Mouse (Mus musculus) skeletal muscle tissue, adult 2 months (tissue): ENCODE results near the gene Pwp2.
A peak's percentile ranks its signal among the peaks of the same experiment; 100 is the strongest.

Experiments
- DNase-seq: peaks from one replicate; pipeline ENCODE4 v3.0.0-alpha.2; 2012; ENCODE audit warnings: low read depth, low spot score

The Pwp2 gene

DNA sequence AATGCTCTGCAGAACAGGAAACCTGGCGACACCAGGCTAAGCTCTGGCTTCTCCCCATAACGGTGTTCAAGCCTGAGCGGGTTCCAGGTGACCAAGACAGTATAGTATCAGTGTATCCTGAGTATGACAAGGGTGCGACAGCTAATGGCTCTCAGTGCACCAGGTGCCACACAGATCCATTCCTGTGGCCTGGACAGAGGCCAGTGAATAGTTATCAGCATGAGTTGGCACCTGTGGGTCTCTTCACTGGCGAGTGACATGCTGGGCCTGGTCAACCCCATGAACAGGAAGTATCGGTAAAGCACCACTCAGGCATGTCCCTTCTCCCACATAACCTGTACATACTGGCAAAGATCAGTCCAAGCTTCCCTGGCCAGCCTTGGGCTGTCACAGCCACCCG, 13.9 kb downstream of the Pwp2 start:
- no peak for DNase-seq

DNA sequence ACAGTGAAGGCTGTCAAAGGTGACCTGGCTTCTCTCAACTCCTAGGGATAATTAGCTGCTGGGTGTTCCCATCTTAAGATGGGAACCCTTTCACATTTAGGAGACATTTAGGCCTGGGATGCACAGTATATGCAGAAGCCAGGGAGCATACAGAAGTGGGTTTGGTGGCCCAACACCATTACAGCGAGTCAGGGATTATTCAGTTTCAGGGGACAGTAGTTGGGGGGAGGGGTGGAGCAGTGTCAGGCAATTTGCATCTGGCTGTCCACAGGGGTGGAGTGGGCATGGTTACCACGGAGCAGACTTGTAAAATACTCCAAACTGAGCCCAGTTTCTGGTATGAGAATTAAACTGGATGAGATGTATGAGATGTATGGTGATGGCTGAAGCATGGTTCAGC, 14.5 kb downstream of the Pwp2 start:
- DNase-seq = no peak

DNA sequence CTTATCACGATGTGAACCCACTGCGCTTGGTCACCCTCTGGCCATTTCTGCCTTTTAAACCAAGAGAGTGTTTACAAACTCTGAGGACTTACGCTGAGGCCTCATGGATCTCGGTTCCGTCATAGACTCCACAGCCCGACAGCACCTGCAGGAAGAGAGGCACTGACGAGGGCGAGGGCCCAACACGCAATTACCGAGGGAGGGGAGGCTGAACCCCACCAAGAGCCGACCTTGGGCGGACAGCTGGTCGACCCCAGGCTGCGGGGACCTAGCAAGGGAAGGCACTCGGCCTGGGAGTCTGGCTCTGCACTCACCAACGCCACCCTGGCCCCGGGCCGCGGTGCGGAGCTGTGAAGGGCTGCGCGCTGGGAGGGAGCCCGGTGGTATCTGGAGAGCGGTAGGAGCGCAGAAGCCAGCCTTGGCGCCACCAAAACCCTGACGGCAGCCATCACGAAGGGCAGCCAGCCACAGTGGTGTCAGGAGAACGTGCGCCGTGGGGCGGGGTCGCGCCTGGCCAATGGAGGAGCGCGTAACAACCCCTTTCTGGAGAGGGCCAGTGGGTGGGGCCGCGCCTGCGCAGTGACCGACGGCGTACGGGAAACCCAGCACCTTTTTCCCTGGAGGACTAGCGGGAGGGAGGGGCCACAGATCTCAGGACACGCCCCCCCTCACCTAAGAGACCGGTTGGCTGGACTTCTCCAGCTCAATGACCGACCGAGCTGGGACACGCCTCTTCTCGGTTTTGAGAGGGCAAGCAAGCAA, 15.5 kb downstream of the Pwp2 start, which contains the start of gene D10Jhu81e:
Gene D10Jhu81e (minus strand): TSS at position 502 of the 762 bp plus-strand sequence.
- DNase-seq = peak; percentile 98

DNA sequence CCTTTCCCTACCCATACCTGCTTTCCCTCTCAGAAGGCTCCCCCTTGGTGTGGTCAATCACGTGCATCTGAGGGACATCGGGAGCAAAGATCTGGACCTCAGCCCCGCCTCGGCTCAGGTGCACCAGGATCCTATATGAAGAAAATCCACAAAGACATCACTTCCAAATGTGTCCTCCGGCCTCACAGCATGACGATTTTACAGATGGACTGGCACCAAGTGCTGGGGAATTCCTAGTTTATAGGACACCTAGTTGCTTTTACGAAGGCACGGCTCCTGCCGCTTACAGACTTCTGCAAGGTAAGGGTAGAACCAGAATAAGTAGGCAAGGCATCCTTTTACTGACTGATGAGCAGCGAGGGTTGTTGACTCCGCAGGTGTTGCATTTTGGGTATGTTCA, 16.2 kb downstream of the Pwp2 start:
- DNase-seq = no peak

DNA sequence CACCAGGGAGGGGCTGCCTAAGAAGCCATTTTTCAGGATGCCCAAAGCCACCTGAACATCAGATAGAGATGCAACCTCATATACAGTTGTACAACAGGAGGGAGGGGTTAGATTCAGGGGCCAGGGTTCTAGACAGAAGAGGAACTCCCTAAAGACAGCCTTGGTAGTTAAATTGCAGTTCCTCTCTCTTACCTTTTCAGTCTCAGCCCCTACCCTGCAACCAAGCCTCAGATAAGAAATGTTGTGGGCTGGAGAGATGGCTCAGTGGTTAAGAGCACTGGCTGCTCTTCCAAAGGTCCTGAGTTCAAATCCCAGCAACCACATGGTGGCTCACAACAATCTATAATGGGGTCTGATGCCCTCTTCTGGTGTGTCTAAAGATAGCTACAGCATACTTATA, 17.2 kb downstream of the Pwp2 start:
- no peak for DNase-seq

DNA sequence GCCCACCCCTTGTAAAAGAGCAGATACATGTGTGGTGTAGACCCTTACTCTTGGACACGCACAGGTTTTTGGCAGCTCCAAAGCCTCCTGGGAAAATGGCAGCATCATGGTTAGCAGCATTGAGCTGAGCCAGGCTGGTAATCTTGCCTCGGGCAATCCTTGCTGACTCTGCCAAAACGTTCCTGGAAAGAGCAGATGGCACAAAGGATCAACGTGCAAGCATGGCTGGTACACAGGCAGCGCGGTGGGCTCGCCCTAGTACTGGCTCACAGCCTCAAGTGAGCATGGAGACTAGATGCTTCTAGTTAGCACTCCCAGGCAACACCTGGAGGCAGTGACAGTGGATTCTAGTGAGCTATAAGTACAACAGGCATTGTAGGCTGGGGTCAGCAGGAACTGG, 17.6 kb downstream of the Pwp2 start:
- DNase-seq = no peak

DNA sequence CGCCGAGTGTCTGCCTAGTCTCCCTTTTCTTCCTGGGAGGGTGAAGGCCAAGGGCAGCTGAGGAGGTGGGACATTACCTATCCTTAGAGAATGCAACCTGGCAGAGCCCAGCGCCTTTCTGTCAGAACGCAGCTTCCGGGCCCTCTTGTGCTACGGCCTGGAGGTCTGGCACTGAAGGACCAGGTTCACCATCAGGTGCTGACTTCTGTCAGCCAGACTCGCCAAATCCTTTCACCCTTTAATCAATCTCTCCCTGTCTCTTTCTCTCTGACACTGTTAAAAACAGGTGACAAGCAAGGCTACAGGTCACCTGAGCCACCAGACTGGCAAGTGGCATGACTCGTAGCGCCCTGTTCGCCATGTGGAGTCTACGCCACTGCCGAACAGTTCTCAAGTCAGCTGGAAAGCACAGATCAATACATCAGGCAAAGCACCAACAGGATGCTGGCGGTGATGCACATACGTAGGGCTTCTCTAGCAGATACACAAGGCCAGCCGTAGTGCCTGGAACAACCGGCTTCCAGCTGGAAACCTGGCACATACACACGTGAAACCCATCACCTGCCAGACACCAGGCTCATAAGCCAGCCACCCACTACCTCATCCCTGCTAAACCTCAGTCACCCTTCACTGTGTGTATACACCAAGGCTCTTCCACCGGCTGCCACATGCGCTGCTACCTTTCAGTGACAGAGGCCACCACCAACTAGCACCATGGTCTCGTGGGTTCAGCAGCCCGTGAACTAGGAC, 19.5 kb downstream of the Pwp2 start:
- DNase-seq = no peak

DNA sequence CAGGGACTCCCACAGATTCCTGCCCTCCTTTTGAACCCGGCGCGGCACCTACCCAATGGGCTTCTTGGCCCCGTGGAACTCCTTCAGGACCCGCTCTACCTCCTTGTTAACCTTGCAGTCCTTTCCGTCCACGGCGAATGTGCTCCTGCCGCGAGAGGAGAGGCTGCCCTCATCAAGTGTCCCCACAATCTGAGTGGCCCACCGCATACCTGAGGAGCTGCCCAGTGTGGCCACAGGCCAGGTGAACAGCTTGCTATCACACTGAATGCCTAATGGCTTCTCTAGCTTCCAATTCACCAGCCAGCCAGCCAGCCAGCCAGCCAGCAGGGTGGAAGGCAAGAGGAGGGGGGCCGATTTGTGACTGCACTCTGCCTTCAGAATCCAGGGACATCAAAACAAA, 20.2 kb downstream of the Pwp2 start:
- no peak for DNase-seq

DNA sequence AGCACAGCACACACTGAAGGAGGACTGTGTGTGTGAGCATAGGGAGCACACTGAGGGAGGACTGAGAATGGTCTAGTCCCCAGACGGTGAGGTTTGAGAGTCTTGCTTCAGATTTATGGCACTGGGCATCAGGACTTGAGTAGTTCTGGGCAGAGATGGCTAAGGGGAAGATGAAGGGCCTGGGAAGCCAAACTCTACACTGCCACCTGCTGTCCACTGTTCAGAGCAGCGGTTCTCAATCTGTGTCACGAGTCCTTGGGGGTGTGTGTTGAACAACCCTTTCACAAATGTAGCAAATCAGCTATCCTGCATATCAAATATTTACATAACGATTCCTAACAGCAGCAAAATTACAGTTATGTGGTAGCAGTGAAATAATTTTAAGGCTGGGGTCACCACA, 21.0 kb downstream of the Pwp2 start:
- peak; percentile 60 for DNase-seq

DNA sequence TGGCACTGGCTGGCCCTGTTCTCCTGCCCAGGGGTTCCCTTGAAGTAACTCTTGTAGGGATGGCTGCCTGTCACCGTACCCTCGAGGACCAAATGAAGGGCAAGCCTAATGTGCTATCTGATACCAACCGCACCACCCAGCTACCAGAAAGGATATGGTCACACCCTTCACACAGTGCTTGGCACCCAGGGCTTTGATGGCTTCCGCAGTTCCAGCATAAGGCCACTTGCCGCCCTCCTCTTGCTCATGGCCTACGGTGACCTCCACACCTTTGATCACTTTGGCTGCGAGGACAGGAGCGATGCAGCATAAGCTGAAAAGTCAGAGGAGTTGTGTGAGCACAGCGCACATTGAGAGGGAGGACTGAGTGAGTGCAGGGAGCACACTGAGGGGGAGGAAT, 21.7 kb downstream of the Pwp2 start:
- DNase-seq = no peak

DNA sequence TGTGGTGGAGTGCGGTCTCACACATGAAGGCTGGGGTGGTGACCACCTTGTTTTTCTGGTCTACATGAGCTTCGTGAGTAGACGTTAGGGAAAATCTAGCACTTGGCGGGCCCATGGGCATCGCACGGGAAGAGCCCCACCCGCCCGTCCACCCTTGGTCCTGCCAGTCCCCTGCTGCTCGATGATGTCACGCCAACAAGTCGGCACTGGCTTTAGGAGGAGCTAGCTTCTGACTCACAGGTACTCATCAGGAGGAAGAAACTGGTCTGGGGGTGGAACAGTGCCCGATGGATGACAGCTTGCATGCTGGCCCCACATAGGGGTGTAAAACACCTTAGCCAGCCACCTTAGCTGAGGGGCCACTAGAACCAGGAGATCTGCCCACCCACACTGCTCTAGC, 22.3 kb downstream of the Pwp2 start:
- no peak for DNase-seq

DNA sequence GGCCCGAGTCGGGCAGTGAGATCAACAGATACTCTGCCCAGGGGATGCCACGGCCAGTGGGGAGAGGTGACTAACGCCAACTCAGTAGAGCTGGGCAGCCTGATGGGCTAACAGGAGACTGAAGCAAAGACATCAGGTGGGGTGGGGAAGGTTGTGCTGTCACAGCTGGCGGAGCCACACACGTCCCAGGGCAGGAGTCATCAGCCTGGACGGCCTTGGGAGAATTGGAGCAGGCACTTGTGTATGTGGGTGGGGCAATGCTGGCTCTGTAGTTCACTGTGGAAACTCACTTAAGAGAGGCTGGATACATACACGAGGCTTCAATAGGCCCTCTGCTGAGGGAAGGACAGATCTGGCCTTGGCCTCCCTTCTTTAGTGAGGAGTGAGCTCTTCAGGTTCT, 23.9 kb downstream of the Pwp2 start:
- DNase-seq = no peak

DNA sequence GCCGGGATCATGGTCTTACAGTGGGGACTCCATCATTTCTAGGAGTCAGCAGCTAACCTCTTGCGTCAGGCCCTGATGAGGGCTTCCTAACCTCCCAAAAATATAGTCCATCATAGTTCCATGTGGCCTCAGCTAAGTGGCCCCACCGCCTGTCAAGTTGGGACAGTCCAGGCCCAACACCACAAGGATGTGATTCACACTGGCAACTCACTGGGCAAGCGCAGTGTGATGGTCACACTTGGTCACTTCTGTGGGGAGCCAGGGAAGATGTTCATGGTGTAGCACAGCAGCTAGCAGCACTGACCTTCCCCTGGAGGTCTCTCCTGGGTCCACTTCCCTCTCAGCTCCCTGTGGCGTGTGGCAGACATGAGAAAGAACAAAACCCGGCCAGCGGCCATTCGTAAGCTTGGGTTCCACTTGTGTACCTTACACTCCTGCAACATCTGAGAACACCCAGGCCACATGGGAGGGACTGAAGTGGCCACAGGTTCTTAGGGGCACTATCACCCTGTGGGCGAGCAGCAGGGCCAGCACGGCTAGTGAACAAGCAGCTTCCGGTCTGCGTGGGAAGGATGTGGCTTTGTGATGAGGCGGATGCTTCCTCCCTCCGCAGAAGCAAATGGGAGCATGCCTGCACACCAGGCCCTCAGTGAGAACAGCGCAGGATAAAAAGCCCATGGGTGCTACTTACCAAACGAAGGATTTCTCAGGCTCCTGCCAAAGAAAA, 24.4 kb downstream of the Pwp2 start:
- DNase-seq = no peak

DNA sequence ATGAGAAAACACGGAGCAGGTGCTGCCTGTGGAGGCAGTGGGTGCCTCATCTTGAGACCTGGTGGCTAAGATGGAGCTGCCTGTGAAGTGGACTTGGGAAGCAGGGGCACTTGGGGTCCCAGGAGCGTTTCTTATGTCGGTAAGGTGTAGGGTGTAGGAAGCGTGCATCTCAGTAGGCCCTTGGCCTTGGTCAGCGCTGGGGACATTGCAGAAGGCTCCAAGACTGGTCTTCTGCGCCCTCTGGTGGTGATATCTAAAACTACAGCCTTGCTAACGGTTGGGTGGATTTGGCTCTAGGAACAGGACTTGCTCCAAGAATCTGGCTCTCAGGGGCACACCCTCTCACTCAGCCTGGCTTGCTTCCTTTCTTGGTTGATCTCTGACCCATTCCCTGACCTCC, 25.0 kb downstream of the Pwp2 start:
- DNase-seq = peak; percentile 90

DNA sequence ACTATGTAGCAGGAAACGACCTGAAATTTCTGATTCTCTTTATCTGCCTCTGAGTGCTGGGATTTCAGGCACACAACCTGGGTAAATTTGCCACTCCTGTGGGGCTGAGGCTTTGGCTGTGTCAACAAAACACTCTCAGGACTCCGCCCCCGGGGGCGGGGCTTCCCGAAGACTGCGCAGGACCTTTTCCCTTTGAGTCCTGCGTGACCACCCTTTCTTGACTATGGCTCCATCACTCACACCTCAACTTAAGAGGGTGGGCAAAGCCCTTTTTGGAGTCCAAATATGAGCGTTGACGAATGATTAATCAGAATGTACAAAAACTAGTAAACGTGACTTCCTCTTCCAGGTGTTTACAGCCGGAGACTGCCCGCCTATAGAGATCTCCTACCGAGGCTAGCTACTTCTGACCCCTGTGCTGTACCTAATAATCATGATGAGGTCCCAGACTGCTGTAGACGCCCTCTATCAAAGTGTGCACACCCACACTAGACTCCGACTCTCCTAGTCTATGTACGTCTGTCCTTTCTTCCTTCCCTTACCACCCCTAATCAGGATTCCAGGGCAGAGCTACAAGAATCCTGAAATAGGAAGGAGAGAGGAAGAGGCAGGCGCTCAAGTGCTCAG, 25.6 kb downstream of the Pwp2 start:
- no peak for DNase-seq

DNA sequence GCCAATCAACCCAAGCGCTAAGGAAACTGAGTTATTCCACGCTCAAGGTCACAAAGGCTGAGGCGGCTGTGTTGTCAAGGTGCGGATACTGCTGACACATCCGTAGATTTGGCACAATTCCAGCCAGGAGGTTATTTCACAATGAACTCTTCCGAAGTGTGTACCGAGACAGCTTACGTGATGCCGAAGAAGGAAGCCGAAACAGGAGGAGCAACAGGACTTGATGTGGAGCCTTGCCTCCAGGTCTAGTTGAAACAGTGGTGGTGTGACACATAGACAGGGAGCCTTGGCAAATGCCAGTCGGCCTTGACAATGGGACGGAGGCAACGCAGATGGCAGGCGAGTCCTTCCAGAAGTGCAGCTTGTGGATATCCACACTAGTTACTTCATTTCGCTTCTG, 26.9 kb downstream of the Pwp2 start:
- DNase-seq = no peak

DNA sequence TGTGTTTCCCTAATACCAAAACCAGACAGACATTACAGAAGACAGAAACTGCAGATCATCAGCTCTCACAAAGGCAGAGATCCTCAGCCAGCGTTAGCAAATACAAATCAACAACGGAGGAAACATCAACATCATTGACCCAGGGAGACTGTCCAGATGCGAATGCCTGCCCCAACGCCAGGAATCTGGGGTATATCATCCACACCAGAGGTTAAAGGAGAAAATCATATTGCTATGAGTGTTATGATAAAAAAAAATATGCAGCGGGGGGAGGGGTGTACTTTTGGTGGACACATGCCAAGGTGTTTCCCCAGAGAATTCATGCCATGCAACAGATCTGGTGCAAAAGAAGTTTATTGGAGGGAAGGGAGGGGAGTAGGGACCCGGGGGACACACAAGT, 28.0 kb downstream of the Pwp2 start:
- DNase-seq = no peak

DNA sequence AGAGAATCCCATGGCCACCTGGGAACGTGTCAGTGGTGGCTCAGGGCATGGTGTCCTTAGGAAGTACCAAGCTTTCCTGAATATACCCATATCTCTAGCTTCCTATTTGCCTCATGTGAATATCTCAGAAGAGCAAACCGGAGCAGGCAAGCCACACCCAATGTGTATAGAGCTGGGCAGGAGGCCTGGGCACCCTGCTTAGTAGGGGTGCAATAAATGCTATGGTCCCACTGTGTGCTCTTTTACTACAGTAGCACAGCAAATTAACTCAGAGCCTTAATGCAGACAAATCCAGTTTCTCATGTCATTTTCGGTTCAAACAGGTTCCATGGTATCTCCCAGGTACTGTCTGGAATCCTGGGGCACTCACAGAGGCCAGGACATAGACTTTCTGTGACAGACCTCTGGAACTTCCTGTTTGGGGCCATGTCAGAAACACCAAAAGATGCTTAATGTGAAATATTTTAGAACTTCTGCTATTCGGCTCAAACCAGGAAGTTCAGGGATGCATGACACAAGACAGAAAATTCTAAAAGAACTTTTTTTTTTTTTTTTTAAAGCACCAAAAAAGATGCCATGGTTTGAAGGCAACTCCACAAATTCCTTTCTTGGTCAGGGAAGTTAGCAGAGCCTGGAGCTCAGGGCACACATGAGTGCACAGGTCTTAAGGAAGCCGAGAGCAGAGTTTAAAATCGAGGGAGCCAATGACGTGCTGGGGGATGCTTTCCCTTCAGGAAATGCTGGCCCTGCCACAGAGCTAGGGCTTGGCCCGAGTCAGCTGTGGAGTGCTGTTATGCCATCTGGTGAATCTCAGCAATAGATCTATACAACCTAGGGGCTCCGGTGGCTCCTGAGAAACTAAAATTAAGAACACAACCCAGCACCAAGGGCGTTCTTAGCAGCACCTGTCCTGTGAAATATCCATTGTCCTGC, 35.8 kb downstream of the Pwp2 start:
- DNase-seq = no peak

DNA sequence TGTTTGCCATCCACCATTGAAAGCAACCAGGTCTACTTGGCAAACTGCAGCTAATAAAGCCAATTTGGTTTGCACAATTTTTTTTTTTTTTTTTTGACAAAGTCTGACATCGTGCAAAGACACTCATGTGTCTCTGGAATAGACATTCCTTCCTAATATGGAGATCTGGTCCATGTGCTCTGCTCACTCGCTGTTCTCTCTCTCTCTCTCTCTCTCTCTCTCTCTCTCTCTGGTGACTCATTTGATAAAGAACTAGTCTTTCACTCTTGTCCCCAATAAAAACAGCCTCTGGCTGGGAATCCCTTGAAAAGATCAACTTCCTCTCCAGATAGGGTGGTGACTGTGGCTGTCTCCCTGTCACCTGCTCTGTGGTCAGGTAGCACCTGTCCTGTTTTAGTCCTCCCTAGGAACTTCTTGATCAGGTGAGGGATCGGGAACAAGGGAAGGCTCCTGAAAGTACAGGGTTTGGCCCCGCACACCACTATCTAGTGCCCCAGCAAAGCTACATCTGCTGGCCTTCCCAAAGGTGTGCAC, 37.0 kb downstream of the Pwp2 start:
- DNase-seq = no peak

DNA sequence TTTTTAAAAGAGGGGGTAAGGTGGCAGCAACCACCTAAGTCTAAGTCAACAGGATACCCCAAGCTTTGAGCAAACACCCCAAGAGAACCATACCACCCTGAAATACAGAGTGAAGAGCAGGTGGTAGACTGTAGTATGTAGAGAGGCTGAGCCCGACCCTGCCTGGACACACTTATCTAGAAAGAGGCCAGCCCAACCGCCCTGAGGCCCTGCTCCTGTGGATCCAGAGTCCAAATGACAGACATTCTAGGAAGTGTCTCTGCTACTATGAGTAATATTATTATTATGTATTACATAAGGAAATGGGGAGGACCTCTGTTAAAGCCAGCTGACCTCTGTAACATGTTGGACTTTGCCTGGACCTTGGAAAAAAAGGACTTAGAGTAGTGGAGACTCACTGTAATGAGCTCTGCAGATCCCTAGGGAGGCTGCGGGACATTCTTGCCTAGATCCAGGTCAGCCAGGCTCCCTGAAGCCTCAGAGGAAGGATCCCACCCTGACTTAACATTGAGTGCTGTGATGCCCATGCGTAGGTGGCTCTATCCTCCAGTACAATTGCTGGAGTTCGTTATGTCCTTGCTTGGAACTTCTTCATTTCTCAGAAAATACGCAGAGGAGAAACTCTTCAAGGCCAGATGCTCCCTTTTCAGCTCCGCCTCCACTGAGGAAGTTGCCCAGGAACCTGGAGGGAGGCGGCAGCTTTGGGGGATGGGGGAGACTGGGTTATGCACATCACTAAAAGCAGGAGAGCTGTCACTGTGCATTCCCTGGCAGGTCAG, 41.0 kb downstream of the Pwp2 start:
- DNase-seq = no peak
